Mouse (Mus musculus): ENCODE data around the gene Tapbp.

GRCm38 (mm10) chr17:33932448-33932847 lies 16.7 kb downstream of the Tapbp start:
- TF ChIP-seq CTCF (IDR thresholded peaks at IDR 0.05; ENCODE audit: control insufficient read depth, insufficient read depth, insufficient replicate concordance, low read depth, low read length): no peak
- no peak for TF ChIP-seq POLR2A (IDR thresholded peaks at IDR 0.05; ENCODE audit: control insufficient read depth, low read depth, low read length)
